In the genomic region with DNA sequence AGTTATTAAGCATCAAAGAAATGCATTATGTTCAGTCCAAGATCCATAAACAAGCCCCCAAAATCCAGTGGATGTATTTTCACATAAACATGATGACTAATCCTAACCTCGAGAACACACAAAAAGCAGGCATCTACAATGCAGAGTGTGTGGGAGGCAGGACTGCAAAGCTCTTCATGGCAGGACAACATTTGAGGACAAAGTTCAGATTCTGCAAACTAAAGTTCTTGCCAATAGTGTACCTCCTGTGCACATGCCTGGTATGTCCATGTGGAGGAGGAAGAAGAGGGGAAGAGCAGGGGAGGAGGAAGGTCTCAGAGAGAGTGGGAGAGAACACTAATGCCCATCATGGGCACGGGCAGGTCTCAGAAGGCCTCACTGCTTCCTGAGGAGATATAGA, we compare ENCODE assay signal across 12 mouse cellular contexts.
"Had no signal": no experiment of that assay in that cellular context is flagged by ENCODE, and none has a peak within 500 bp of the region (broad histone marks: within the 10 kb centered on the region; RNA-seq: fewer than 3 reads in every experiment).

No protein-coding gene starts in this region.

- H3K4me3 ChIP-seq: hindbrain, embryonic 15.5 days; layer of hippocampus, adult 2 months; limb, embryonic 12.5 days; liver, embryonic 13.5 days; midbrain, embryonic 13.5 days; myocyte; neural tube, embryonic 12.5 days had no signal

- H3K27ac ChIP-seq: hindbrain, embryonic 15.5 days; layer of hippocampus, adult 2 months; limb, embryonic 12.5 days; liver, embryonic 13.5 days; midbrain, embryonic 13.5 days; neural tube, embryonic 12.5 days had no signal

- H3K27me3 ChIP-seq: hindbrain, embryonic 15.5 days; liver, embryonic 13.5 days; midbrain, embryonic 13.5 days; neural tube, embryonic 12.5 days had no signal

- DNase-seq: kidney, adult 8-10 months; kidney, postnatal 36 days; liver, embryonic 13.5 days; lung, embryonic 14.5 days; lung, postnatal 10 days; lung, postnatal 4 days had no signal

- H3K9ac ChIP-seq: hindbrain, embryonic 15.5 days; limb, embryonic 12.5 days; liver, embryonic 13.5 days; lung, embryonic 14.5 days; midbrain, embryonic 13.5 days; neural tube, embryonic 12.5 days had no signal

- H3K36me3 ChIP-seq: hindbrain, embryonic 15.5 days; limb, embryonic 12.5 days; liver, embryonic 13.5 days; midbrain, embryonic 13.5 days; neural tube, embryonic 12.5 days had no signal

- H3K9me3 ChIP-seq: hindbrain, embryonic 15.5 days; limb, embryonic 12.5 days; liver, embryonic 13.5 days; midbrain, embryonic 13.5 days; neural tube, embryonic 12.5 days had no signal

- H3K4me2 ChIP-seq: hindbrain, embryonic 15.5 days; limb, embryonic 12.5 days; liver, embryonic 13.5 days; lung, embryonic 14.5 days; midbrain, embryonic 13.5 days; neural tube, embryonic 12.5 days had no signal

- ATAC-seq: midbrain, embryonic 13.5 days had no signal

- H3K4me1 ChIP-seq: neural tube, embryonic 12.5 days had no signal
